Mouse (Mus musculus): ENCODE measurements around the gene Samd15.

GRCm38 (mm10) chr12:87201694-87202093 lies 2.2 kb downstream of the Samd15 start:
- no peak for TF ChIP-seq CTCF (IDR thresholded peaks at IDR 0.05)
- TF ChIP-seq EP300 (IDR thresholded peaks at IDR 0.05), result no peak

Measured in lung, postnatal 0 days (tissue).